Mouse (Mus musculus): Measurements from ENCODE around the gene AA467197.

Gene AA467197

DNA sequence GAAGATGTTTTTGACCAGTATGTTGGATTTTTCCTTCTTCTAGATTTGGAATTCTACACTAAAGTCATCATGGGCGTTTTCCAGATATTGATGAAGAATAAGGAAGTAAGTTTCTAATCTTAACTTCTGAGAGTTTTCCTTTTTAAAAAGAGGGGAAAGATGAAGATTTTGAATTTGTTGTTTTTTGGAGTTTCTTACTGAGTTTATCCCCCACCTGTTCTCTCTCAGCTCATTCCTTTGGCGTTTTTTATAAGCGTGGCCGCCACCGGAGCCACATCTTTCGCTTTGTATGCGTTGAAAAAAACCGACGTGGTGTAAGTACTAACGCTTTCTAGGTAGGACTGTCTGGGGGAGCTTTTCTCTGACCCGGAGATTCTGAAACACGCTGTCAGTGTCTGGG lies 1.2 kb downstream of the AA467197 start:
- DNase-seq (ENCODE audit: low read depth, low spot score), result no peak

DNA sequence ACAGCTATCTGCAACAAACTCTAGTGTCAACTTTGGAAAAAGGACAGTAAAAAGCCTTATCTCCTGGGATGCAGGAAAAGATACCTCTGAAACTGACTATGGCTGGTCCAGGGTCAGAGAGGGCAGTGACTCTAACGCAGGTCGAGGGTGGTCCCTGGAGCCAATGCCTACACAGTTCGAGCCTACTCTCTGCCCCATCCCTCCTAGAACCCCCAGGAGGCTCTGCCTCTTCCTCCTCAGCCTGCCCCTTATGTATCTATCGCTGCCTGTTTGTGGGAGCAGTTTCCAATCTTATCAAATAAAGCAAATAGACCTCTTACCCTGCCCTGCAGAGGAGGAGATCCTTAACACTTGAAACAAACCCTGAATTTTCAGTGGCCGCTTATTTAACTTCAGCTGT lies 1.9 kb downstream of the AA467197 start:
- no peak for DNase-seq (ENCODE audit: low read depth, low spot score)

DNA sequence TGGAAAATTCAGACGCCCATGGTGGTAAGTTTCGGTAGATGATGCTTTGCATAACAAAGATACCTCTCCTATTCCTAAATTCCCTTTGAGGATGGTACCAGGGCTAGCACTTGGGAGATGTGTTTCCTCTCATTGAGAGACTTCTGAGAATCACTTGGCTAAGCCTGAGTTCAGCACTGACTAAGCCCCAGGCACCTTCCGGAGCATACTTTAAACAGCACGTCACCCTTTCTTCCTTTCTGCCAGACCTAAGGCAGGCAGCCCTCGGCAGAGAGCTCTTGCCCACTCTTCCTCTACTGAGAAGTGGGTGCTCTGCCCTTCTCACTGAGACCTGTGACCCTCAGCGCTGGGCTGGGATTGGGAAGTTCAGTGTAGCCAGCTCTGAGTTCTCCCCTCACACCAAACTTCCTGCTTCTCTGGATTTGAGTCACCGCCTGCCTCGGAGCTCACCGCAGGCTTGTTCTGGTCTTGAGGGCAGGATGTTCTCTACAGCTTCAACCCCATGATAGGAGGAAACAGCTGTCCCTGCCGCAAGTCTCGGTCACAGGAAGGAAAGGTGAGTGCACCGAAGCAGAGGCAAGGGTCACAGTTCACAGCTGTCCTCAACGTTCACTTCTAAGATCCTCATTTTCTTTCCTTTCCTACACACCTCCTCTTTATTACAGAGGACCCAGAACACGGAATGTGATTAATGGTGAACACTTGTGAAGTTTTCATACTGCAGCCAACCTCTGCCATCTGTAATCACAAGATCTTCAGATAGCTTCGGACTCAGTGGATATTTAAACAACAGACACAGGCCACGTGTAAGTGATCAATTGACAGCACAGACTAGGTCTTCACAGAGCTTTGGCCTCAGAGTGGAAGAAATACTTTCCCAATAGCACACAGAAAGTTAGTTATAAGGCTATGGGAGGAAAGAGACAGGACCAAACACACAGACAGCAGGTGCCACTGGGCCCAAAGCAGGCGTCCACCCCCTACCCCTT lies 15.6 kb downstream of the AA467197 start:
- no peak for DNase-seq (ENCODE audit: low read depth, low spot score)

DNA sequence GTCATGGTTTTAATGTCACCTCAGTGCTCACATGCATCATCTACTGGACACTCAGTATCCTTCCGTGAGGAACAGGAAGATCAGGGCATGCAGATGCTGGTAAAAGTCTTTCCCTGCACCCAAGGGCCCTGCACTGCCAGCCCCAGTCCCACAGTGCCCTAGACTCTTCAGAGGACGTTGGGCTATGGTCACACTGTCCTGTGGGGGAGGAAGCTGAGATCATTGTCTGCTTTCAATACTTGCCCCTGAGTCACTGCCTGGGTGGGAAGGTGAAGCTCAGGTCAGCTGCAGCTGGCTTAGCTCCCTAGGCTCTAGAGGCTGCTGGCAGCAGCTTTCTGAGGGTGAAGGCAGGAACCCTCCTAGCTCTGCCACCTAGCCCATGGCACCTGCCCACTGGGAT lies 19.3 kb downstream of the AA467197 start:
- no peak for DNase-seq (ENCODE audit: low read depth, low spot score)

DNA sequence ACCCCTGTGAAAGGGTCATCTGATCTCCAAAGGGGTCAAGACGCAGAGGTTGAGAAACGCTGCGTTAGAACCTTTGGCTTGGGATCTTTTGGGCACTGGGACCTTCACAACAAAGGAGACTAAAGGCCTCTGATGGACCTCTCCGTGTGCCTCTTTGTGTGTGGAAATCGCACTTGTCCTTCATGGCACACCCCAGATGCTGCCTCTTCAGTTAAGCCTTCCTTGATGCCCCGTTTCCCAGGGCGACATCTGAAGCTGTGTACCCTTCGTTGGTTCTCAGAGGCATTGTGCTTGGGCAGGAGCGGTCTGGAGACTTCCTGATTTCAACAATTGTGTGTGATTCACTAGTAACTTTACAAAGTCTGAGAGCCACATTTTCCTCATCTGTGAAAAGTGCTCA lies 20.0 kb downstream of the AA467197 start:
- no peak for DNase-seq (ENCODE audit: low read depth, low spot score)

DNA sequence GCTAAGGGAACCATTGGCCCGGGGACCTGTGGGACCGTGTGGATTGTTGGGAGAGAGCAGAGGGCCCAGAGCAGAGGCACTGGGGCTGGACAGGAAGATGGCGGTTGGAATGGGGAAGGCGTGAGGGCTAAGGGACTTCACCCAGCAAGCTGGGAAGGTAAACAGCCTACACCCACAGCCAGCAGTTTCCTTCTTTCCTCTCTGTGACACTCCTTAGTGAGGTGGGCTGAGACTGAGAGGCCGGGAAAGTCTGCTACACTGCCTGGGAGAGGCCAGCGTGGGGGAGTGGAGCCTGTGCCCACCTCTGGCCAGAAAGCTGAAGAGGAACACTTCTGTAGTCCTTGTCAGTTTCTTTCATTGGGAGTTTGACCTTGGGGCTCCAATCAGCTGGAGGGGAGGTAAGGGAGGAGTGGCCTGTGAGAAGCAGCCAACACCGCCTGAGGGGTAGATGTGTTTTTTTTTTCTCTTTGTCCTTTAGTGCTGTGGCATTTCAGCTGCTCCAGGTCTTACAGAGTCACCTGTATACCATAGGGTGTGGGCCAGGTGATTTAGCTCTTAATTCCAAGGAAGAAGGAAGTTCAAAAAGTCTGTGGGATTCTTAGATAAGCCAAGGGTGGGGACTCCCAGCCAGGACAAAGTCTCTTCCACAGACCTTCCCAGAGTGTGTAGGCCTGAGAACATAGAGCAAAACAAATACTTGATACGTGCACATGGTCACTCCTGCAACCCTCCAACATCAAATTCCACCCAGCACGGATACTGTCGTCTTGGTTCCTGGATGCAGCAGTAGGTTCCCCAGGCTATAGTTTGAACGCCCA lies 21.1 kb downstream of the AA467197 start:
- DNase-seq (ENCODE audit: low read depth, low spot score), result no peak

DNA sequence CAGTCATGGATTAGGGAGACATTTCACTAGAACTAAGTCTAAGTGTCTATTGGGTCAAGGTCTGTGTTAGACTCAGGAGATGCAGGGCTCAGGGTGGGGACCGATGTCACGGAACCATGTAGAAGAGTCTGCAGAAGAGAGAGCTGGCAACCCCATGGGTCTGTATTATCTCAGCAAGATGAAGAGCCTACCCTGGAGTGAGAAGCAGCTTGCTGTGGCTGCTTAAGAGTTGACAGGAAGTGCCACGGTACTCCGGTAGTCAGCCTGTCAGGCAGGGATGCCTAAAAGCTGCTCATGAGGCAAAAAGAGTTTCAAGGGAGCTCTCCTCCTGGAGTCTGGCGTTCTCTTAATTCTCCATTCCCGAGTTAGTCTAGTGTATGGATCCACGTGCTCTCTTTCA lies 23.0 kb downstream of the AA467197 start:
- no peak for DNase-seq (ENCODE audit: low read depth, low spot score)

DNA sequence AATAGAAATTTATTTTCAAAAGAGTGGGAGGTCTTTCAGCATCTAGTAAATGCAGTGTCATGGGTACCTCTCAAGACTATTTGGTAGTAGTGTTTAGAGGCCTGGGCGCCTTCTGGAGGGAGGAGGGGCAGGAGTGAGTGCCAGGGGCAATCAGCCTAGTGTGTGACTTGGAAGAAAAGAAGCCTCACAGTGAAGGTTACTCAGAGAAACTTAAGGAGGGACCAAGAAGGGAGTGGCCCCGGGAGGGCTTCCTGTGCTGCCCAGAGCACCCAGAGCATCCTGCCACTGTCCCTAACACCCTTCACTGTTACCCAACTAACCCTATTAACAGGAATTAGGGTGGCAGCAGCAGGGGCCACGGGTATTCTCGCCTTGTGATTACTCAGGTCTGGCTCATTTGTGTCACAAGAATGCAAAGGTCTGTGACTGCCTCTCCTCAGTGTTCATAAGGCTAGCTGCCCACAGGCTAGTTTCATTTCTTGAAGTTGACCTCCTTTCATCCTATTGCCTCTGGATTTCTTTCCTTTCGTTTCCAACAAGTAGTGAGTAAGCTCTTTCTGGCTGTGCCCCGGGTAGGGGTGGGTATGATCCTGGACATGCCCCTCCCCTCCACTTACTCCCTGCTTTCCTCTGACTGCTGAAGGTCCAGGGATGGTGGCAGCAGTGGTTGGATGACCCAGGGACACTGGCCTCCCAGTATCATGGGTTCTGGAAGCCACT lies 28.6 kb downstream of the AA467197 start:
- DNase-seq (ENCODE audit: low read depth, low spot score), result no peak

DNA sequence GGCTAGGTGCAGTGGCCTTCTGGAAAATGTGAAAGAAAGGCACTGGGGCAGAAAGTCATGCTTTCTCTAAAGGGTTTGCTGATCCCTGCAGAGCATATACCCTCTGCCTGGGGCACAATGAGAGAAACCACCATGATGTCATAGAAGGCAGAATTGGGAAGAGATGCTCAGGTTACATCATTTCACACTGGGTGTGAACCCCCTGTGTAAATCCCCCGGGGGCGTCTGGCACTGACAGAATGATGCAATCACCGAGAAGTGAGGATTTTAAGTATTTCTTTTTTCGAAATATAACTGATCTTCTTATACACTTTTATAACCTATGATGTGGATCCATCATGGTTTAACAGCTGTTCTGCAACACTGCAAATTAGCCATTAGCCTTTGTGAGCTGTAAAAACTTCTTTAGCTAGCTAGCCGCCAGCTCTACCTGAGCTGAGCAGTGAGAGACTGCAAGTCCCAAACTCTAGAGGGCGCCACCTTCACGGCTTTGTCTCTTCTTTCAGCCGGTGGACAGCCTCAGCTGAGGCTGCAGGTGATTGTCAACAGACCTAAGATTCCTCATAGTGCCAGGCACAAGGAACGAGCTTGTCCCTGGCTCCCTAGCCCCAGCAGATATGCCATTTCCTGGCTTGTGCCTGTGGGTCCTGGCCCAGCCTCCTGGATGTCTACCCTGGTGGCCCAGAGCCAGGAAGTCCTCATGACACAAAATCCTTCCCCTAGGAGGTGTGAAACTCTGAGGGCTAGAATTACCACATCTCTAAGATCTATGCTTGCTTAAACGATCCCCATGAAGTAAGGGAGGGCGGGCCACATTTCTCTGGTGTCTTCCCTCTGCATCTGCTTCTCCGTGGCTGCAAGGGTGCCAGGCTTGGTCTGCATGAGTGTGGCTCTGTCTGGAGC lies 29.4 kb downstream of the AA467197 start:
- DNase-seq (ENCODE audit: low read depth, low spot score), result peak; percentile 25

DNA sequence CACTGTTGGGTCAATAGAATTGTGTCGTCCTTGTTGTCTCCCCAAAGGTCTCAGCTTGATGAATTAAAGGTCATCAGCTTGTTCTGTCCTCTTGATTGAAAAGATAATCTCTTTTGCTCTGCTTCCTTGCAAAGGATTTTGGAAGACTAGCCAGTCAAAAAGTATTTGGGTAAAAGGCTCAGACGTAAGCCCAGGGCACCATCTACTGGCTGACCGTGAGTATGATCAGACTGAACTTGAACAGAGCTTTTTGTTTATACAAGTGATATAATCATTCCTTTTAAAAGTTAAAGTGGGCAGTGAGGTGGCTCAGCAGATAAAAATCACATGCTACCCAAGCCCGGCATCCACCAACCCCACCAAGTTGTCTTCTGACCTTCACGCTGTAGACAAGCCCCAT lies 31.1 kb downstream of the AA467197 start:
- no peak for DNase-seq (ENCODE audit: low read depth, low spot score)

DNA sequence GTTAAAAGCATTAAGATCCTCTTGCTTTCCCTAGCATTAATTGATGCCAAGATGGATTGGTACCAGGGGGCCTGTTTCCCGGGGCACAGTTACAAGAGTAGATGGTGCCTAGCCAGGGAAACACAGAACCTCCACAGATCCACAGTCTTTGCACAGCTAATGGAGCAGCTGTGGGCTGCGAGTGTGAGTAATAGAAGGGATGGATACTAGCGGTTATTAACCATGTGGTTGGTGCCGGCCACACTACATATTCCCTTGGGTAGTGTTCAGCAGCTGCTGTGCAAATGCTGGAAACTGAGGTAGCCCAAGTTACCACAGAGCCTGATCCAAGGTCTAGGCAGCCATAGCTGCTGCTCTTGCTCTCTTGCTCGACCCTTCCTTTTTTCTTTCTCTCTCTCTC lies 34.9 kb downstream of the AA467197 start:
- DNase-seq (ENCODE audit: low read depth, low spot score), result no peak

DNA sequence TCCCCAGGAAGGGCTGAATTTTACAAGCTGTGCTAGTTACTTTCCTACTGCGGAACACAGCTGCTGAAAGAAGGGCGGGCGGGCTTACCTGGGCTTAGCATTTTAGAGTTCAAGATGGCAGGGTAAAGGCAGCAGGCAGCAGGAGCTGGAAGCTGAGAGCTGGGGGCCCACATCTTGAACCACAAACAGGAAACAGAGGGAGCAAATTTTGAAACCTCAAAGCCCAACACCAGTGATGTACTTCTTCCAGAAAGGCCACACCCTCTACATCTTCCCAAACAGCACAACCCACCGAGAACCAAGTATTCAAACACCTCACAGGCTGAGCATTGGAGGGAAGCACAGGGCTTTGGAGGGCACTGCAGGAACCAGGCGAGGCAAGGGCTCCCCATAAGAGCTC lies 36.1 kb downstream of the AA467197 start:
- DNase-seq (ENCODE audit: low read depth, low spot score), result no peak

DNA sequence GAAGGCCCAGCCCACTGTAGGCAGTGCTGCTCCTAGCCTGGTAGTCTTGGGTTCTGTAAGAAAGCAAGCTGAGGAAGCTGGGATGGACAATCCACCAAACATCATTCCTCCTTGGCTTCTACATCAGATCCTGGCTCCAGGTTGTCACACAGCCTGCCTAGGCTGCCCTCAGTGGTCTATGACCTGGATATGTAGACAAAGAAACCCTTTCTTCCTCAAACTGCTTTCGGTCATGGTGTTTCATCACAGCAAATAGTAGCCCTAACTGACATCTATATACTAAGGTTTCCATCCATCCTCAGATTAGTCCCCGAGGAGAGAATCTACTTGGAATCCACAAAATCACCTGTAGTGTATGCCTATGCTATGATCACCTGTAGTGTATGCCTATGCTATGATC lies 38.3 kb downstream of the AA467197 start:
- no peak for DNase-seq (ENCODE audit: low read depth, low spot score)

DNA sequence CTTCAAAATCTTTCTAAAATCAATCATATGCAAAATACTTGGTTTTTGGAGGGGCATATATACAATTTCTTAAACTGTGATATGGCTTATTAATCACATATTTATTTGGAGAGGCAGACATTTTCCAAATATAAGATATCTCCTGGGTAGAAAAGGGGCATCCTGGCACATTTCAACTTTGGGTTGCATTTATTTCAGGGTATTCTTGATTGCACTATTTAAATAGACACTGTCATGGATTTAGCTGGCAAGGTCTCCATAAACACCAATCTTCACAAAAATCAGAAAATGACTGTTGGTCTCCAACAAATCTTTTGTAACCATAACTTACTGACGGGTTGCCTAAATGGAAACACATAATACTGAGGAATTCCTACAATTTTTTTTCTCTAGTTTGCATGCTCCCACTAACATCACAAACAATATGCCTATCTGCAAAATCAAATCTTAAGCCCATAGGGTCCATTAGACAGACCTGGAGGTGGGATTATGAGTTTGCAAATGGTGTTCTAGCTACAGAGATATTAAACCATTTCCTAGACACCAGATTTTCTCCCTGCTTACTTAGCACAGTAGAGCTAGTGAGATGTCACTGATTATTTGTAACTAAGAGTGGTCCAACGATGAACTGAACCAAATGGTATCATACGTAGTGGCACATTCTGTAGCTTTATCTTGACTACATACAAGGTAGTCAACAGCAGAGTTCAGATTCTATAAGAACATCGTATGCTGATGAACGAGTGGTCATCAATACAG lies 44.8 kb downstream of the AA467197 start:
- DNase-seq (ENCODE audit: low read depth, low spot score), result no peak

DNA sequence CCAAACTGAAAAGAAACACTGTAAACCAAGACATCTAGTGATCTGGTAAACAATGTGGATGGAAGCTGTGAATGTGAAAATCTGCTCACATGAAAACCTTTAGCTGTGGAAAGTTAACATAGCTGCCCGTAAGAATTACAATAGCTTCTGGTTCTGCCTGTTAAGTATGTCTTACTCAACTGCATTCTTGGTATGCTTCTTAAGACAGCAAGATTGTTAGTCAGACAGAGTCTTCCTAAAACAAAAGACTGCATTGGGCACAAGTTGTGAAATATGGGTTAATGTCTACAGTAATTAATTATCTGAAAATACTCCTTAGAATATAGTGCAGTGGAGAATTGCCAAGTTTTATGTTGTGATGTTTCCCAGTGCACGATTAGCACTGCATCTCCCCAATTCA lies 45.7 kb downstream of the AA467197 start:
- no peak for DNase-seq (ENCODE audit: low read depth, low spot score)

DNA sequence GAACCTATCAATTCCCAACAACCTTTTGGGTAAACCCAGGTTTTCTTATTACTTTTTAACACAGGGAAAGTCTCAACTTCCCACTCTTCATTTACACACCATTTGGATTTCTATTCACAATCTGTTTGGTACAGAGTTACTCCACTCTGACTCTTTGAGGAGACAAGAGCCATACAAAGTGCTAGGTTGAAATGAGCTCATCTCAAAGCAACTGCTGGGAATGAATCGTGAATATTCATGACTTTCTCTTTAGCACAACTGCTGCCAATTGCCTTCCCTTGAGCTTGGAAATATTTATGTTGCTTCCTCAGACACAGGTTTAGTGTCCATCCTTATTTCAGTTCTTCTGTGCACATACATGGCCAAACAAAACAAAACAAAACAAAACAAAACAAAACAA lies 46.9 kb downstream of the AA467197 start:
- DNase-seq (ENCODE audit: low read depth, low spot score), result no peak

DNA sequence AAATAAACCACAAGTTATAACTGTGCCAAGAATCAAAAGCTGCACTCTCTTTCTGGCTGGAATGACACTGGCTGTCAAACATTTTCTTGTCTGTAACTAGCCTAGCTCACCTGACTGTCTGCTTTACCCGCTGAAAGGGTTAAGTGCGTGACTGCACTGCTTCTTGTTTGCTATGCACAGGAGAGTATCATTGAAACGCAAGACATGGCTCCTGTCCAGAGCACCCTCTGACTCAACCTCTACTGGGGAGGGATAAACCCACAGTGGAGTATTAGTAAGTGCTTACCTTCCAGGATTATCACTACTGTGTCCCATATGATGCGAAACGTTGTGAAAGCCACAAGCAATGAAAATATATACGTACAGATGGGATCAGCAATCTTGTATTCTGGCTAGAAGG lies 49.9 kb downstream of the AA467197 start:
- DNase-seq (ENCODE audit: low read depth, low spot score), result no peak
